Mouse (Mus musculus) cerebellum, adult (tissue): Measurements from ENCODE around the gene Cacna1c.

Source experiments
- ATAC-seq: cut with Nextera tagmentation; 2 replicates; pipeline ENCODE4 v1.9.2; 2017; ENCODE audit warnings: mild to moderate bottlenecking, moderate library complexity, mixed read lengths; ENCODE audit not compliant: insufficient number of reproducible peaks, low FRiP score, low TSS enrichment

The Cacna1c gene

GRCm38 (mm10) chr6:118779201-118779600 lies 417.0 kb downstream of the Cacna1c start:
- ATAC-seq = no peak

DNA sequence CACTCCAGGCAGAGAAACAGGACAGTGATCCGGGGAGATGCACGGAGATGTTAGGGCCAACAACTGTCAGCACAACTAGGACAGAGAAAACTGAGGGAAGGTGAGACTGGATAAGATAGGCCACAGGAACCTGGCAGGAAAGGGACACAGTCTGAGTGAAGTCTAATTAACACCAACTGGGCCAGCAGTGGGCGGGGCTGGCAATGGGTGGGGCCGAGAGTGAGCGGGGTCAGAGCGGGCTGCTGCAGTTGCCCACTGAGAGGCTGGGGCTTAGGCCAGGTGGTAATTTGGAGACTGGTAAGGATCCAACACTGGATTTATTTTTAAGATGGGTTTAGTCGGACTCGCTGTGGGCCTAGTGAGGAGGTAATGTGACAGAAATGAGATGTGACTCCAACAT lies 418.8 kb downstream of the Cacna1c start:
- no peak for ATAC-seq

- ATAC-seq = no peak
Observed at GRCm38 (mm10) chr6:118776459-118776858, 419.8 kb downstream of the Cacna1c start.

GRCm38 (mm10) chr6:118772581-118772980 lies 423.6 kb downstream of the Cacna1c start:
- no peak for ATAC-seq

DNA sequence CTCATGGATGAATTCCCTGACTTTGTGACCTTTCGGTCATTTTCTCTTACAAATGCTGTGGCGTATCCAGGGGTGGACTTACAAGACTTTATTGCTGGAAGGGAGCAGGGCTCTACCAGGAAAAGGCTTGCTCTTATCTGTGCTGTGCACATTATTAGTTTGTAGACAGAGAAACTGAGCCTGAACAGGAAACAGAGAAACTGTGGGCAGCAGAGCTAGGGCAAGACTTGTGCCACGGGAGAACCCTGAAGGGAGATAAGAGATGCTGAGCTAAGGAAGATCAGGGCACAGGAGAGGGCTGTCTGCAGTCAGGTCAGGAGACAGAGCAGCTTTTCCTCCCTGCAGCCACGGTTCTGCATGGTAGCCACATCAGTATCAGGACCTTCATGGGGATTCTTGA lies 425.1 kb downstream of the Cacna1c start:
- ATAC-seq = no peak

DNA sequence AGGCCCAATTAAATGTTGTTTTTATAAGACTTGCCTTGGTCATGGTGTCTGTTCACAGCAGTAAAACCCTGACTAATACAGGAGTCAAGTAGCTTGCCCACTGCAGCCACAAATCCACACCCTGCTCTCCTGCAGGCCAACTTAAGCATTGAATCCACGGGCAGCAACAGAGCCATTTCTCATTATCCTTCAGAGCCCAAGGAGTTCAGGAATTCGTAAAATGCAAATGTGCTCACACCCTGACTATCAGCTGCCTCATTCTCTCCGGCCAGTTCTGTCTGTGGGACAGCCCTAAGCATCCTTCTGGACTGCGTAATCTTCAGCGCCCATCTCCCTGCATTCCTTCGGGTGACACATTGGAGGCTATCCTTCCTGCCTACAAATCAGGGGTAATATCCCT lies 425.8 kb downstream of the Cacna1c start:
- ATAC-seq = no peak

DNA sequence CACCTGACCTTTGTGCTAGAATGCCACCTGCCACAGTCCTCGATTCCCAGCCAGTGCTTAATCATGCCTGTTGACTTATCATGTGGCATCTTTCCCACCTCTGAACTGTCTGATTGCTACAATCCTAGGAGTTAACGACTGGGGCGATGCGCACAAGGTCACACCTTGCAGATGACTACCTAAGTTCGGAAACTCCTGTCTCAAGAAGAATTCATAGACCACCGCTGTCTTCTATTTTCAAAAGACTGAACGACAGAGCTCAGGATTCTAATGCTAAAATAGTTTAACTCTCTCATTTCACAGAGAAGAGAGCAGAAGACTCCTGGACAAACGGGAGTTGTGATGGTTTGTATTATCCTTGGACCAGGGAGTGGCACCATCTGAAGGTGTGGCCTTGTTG lies 426.4 kb downstream of the Cacna1c start:
- no peak for ATAC-seq

DNA sequence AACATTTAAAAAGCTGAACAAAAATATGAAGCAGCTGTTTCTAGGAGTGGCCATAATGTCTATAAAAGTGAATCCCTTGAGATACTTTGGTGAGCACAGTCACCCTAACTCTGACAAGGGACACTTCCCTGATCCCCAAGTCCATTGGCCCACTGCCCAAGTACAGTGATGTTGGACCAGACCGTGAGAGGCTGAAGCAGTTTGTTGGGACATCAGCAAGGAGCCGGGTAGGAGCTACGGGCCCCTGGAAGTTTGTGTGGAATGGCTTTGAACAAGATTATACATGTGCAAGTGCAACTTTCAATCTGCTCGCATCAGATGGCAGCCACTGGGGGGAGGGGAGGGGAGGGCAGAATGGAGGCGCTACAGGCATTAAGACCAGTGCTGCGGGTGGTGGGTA lies 428.5 kb downstream of the Cacna1c start:
- no peak for ATAC-seq

- ATAC-seq = no peak
Observed at GRCm38 (mm10) chr6:118765261-118765660, 431.0 kb downstream of the Cacna1c start.

- no peak for ATAC-seq
Observed at GRCm38 (mm10) chr6:118759015-118759414, 437.2 kb downstream of the Cacna1c start.

GRCm38 (mm10) chr6:118758290-118758907 lies 437.8 kb downstream of the Cacna1c start:
- no peak for ATAC-seq

- no peak for ATAC-seq
Observed at GRCm38 (mm10) chr6:118757533-118758289, 438.5 kb downstream of the Cacna1c start.

DNA sequence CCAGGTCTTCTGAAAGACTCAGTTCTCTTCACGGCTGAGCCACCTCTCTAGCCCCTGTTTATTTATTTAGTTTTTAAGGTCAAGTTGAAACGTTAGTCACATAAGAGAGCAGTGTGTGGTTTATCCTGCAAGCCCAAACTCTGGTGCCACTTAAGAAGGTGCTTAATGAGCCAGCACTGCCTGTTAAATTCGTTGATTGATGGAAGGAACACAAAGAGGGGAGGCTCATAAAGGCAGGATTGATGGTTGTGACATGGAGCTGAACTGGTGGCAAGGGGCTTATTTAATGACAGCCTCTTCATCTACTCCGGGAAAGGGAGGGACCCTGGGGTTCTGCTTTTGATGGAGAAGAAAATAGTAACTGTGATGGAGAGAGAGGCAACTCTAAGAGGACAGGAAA lies 439.7 kb downstream of the Cacna1c start:
- no peak for ATAC-seq

DNA sequence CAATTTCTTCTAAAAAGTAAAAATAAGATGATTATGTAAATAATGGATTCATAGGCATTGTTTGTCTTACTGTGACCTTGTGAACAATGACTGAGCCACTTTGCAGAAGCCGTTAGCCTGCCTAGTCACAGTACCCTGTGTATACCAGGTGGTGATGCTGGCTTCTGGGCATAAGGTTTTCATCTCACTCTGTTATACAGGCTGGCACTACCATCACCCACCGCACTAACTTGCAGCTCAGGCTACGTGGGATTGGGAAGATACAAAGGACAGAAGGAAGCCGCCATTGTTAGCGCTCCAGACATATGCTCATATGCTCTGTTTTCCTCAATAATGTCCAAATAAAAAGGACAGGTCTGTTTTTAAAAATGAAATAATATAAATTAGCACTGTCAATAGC lies 440.4 kb downstream of the Cacna1c start:
- ATAC-seq = no peak

DNA sequence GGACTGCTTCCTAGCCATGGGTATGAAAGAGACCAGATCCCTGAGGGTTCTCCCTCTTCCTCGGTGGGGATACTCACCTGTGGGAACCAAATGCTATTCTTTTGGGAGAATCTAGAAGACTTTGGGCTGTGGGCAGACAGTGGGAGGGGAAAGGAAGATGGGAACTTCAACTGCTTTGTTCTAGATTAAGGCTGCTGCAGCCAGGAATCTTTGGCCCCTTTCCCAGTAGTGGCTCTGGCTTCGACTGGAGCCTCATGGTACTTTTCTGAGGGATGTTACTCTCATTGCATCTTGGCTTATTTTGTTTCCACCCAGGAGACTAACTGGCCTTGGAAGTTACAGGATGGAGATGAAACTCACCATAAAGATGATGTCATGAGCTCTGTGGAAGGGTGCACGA lies 441.8 kb downstream of the Cacna1c start:
- 0 out of 2 replicates have a peak, but pooled peaks have one; percentile 6 for ATAC-seq

GRCm38 (mm10) chr6:118753787-118754186 lies 442.4 kb downstream of the Cacna1c start:
- ATAC-seq = peak; percentile 88

GRCm38 (mm10) chr6:118753064-118753463 lies 443.2 kb downstream of the Cacna1c start:
- no peak for ATAC-seq

DNA sequence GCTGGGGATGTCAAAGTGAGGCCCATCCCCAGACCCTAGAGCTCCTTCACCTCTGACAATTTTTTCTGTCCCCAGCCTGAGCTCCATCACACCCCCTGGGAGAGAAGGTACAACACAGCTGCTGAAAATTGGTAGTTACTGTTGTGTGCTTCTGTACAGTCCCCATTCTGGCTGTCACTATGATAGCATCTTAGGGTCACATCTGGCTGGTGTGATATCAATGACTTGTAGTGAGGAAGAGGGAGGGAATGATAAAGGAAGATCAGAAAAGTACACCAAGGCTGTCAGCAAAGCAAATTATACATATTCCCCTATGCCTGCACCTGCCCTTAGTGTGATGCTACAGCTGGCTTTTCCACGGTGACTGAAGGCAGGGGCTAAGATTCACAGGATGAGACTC lies 446.9 kb downstream of the Cacna1c start:
- ATAC-seq = no peak

DNA sequence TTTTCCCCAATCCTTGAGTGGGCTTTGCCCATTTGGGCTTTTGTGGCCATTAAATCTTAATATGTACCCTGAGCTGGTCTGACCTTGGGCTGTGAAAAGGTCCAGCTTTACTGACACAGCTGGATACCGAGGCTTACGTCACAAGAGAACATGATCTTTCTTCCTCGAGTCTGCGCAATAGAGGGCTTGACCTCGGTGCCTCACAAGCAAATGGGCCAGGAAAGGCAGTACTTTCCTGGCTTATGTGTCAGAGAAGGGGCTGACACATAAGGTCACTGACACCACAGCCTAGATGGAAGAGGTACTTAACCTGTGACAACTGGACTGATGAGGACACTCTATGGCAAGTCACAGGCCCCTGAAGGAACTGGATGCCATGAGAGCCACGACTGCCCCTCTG lies 453.5 kb downstream of the Cacna1c start:
- no peak for ATAC-seq

GRCm38 (mm10) chr6:118741841-118742240 lies 454.4 kb downstream of the Cacna1c start:
- no peak for ATAC-seq

DNA sequence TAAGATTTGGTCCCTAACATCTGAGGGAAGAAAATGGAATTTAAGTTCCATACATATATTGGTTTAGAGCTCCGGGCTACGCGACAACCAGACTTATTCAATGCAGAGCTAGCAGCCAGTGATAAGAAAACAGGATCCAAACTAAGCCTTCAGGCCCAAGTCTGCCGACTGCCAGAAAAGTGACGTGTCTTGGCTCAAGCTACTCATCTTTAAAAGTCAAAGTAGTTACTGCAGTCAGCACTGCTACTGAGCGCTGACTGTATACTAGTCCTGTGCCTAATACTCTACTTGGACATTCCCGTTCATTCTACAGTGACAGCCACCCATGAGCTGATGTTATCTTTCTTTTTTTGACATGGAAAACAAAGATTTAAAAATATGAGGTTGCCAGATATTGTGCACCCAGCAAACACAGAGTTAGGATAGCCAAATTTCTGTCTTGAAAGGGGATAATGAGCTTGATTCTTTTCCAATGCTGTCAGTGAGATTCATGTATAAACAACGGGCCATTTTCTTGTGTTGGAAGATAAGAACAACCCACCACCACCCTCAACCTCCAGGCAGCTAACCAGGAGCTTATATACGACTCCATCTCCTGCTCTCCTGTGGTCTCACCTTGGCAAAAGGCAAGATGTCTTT lies 456.1 kb downstream of the Cacna1c start:
- no peak for ATAC-seq

DNA sequence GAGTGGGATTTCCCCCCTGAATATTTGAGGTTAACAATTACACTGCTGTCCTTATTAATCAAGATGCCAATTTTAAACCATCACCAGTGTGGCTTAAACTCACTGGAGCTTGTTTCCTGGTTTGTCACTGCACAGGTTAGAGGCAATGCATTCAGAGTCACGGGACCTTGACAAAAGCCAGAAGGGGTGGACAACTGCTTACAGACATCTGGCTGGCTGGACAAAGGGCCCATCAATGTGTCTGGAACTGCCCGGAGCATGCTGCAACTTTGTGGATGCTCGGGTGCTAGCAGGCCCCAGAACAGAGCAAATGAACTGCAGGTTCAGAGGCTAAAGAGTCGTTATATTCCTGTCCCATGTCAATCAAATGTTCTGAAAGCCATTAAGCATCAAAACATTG lies 456.9 kb downstream of the Cacna1c start:
- no peak for ATAC-seq
